Mouse (Mus musculus) kidney, adult 9 months (tissue): ENCODE measurements around the gene Ppp1r26.
A peak's percentile ranks its signal among the peaks of the same experiment; 100 is the strongest.

Experiments
- DNase-seq: peaks from one replicate; pipeline ENCODE4 v3.0.0; 2022

Gene Ppp1r26

DNA sequence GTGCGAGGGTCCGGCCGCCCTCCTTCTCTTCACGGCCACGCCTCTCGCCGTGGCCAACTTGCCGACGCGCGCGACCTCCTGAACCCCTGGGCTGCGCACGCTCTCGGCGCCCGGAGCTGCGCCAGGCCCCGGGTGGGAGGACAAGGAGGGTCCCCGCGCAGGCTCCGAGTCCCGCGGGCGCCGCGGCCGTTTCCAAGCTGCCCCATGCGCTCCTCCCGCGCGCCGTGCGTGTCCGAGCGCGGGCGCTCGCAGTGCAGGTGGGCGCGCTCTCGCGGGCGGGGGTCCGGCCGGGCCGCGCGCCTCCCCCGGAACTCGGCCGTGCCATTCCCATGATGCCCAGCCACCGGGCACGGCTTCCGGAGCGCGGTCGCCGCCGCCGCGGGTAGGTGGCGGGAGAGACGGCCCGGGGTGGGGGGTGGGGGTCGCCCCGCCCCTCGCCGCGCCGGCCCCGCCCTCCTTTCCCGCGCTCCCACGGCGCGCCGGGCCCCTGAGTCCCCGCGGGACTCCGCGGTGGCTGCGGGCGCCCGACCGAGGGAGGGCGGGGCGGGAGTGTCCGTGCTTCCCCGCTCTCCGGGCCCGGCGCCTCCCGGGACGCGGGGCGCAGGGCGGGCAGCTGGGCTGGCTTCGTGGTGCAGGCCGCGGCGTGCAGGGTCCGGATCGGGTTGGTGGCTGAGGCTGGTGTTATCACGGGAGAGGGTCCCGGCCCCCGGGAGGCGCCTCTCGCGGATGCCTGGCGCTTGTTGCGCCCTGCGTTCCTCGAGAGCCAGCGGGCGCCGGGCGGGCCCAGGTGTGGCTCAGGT, at the start of gene Ppp1r26:
Gene Ppp1r26, plus strand, starts transcription at position 286 of the 800 bp plus-strand sequence.
- DNase-seq = peak; percentile 34

DNA sequence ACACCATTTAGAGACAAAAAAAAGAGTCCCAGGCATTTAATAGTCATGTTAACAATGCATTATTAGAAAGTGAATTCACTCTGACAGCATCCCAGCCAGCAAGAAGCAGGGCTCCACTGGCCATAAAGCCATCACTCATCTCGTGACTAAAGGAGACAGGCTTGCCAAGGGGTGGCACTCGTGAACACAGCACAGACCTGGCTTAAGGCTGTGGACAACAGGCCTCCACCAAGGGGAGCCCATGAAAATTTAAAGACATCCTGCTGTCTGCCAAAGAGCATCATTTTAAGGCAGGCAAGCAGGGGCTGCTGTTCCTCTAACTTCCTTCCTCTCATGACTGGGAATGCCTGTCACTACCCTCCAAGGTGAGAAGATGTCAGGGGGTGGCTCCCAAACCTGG, 49.7 kb upstream of the Ppp1r26 start:
- DNase-seq = no peak

DNA sequence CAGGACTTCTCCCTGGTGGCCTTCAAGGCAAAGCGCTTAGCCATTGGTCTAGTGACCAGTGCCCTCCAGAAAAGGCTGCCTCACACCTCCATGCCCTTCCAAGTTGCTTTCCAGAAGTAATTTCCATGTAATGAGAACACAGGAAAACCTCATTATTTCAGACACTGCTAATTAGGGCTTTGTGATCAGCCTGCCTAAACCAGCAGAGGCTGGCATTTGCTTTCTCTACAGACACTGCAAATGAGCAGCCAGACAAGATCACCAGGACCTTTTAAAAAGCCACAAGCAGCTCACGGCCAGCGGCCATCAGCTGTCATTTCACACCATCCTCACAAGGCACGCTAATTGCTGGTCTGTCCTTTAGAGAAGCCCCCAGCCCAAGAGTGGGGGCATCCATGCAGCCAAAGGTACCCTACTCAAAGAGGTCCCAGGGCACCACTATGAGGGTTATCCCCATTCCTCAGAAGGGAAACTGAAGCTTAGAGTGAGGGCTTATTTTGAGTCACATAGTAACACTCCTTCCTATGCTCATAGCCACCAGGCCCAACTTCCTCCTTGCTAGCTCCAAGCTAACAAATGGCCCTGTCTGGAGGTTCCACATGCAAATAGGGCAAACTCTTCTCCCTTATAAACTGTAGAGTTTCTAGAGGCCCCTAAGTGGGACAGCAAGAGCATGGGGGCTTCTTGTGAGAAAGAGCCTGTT, 49.0 kb upstream of the Ppp1r26 start:
- no peak for DNase-seq

DNA sequence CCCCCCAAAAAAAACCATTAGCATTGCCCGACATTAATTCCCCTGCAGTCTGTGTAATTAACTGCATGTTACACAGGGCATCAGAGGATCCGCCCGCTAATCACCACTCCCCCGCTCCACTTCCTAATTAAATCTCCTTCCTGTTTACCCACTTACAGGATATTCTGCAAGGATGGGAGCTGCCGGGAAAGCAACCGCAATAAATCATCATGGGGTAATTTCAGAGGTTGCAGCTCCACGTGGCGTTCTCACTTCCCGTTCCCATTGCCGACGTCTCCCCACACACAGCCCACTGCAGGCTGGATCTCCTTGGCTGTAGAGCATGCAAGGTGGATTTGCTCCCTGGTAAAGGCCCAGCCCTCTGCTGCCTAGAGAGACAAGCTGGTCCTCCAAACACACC, 45.0 kb upstream of the Ppp1r26 start:
- peak; percentile 64 for DNase-seq

DNA sequence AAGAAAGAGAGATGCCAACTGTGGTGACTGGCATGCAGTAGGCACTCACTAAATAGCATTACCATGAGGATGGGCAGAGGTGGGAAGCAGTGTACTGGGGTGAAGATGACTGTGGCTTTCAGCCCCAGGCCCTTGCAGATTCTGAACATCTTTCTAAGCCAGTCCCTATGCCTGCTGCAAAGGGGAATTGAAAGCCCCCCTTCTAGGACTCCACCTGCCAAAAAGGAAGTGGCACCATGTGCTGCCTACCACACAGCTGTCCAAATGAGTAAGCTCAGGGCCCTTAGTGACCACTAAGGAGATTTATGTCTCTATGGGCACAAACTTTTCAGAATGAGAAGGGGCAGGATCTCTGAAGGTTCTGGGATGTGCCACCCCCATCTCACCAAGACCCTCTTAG, 44.5 kb upstream of the Ppp1r26 start:
- no peak for DNase-seq

DNA sequence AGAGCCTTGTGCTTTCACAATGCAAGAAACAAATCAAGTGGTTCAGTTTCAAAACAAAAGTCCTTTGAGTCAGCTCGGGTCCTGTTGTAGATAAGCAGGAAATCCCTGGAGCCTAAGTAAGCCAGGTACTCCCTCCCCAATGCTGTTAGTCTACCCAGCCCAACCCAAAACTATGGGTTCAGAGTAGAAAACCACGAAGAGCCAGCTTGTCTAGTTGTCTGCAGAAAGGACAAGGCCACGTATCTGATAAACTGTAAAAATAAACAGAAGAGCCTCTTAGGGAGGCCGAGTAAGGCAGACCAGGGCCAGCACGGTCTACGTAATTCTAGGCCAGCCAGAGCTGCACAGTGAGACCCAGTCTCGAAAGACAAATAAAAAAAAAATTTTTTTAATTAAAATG, 38.8 kb upstream of the Ppp1r26 start:
- DNase-seq = no peak

DNA sequence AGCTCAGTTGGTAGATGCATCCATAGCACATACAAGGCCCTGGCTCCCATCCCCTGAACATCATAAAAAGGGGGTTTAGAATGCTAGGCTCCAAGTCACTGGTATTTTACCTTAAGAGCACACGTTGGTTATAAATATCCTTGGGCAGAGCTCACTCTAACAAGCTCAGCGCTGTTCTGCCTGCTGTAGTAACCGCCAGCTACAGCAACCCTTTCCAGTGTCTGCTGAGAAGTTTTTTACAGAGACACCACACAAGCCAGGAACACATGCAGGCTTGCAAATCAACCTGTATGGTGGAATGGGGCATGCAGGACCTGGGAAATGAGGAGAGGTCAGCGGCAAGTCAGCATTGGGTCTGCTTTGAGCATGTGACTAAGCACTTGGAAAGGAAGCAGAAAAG, 37.5 kb upstream of the Ppp1r26 start:
- no peak for DNase-seq

DNA sequence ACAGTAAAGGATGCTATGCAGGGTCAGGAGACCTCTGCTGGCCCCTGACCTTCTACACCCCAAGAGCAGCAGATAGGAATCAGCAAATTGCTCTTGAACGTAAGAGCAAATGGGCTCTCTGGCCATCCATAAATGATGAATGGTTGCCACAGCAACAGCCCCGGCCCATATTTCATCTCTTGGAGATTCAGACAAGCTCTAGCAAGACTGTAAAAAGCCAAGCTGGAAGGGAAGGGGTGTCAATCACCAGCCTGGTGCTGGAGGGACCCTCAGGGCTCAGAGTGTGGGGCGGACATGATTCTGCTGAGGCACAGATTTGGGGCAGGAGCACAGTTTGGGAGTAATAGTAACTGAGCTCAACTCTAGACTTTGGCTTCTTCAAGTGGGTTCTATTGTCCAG, 37.0 kb upstream of the Ppp1r26 start:
- no peak for DNase-seq

DNA sequence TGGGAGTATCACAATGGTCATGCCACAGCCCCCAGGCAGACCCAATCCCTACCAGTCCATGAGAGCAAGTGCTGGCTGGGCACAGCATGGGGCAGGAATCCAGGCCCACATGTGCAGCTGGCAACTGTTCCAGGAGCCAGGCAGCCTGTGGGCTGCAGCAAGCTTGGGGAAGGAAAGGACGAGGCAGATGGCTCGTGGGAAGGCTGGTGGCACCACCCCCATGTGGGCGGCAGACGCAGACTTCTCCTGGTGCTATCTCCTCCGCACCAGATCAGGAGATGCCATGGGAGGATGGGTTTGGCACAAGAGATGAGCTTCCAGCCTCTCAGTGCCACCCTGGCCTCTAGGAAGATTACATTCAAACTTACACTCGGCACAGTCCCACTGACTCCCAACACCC, 33.7 kb upstream of the Ppp1r26 start:
- DNase-seq = no peak

DNA sequence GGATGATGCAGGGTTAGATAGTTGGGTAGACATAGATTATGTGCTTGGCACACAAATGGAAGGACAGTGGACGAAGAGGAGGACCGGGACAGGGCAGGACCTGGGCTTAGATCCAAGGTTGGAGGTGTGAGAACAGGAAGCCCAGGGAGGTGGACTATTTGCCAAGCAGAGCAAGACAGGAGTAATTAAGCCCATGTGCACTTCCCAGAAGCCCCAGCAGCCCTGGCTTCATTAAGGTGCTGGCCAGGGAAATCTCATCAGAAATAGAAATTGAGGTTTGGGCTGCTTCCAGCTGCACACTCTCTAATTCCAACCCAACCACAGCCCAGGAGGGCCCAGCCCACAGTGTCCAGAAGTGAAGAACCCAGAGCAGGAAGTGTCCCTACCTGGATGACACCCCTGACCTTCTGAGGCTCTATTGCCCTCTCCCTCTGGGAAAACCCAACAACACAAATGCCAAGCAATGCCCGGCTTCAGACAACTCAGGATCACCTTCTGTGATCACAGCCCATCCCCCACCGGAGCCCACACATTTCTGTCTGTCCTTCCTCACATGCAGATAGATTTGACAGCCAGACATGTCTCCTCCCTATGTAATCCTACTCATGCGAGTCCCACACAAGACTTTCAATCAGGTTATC, 32.4 kb upstream of the Ppp1r26 start:
- DNase-seq = no peak

DNA sequence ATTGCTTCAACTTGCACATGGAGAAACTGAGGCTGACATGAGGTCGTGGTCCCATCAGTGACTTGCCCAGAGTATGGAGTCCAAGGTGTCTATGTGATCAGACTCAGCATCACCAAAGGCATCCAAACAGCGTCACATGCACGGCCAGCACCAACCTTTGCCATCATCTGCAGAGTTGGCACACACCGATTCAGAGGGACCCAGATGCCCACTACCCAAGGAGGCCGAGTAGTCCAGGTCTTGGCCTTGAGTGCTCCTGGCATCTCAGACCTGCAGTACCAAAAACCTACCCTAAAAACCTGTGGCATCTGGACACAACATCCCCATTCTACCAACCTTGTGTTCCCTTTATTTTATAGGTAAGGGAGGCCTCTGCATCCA, 31.9 kb upstream of the Ppp1r26 start:
- DNase-seq = no peak

DNA sequence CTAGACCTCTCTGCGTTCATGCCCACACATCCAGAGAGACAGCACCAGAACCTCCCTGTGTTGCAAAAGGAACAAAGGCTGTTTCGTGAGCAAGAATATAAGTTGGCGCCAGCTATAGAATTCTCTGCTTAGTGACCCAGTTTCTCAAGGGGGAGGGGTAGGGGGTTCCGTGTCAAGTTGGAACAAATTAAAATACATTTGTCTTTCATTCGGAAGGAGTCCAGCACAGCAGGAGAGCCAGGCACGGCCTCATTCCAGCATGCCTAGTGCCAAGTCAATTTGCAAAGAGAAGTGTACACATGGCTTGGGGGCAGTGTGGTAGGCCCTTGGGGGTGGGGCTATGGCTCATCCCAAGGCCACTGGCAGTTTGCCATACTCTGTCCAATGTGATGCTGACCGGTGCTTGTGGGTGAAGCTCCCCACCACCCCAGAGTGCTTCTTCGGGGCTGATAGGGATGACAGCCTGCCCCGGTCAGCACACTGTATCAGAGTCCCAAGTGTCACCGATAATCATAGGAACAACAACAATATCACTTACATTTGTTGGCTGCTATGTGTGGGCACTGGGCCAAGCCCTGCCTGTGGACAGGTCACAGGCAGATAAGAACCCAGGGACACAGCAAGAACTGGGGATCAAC, 31.1 kb upstream of the Ppp1r26 start:
- DNase-seq = no peak

DNA sequence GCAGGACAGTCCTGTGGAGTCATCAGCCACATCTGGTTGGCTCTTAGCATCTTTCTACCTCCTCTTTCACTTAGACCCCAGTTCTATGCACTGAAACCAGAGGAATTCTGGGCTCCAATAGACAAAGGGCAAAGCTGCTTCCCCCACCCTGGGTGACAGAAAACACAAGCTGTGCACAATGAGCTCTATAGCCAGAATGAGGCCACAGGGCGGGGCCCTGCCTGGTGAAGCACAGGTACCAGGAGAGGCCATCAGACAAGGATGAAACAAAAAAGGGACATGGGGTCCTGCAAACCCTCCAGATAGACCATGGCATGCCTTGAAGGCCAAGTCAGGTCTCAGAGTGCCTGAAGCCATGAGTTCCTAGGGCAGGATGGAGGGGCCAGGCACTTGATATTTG, 30.1 kb upstream of the Ppp1r26 start:
- DNase-seq = no peak

DNA sequence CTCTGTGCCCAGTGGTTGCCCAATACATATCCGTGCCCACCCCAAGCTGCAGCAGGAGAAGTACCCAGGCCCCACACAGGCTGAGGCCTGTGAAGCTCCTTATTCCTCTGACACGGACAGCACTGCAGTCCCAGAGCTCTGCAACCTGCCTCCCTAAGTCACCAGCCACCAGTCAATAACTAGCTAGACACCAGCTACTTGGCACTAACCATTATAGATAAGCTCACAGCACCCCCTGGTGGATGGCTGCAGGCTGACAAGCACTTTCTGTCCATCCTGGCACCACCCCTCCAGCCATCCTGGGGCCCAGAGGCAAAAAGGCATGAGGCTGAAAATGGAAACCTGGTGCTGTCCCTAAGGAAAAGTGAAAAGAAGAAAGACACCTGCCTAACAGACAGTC, 28.6 kb upstream of the Ppp1r26 start:
- DNase-seq = peak; percentile 89

DNA sequence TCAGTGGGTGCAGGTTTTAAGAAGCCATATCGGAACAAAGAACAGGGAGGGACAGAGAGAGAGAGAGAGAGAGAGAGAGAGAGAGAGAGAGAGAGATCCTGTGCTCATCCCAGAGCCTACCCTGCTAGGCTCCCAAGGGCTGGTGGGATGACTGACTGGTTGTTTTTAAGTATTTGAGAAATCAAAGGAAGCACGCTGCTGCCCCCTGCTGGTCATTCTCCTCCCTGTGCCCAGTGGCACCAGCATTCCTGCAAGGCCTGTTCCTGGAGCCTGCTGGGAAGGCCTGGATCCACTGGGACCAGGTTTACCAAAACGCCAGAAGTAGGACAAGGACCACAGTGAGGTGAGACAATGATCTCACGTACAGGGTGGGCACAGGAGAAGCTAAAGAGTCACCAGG, 26.7 kb upstream of the Ppp1r26 start:
- DNase-seq = peak; percentile 91

DNA sequence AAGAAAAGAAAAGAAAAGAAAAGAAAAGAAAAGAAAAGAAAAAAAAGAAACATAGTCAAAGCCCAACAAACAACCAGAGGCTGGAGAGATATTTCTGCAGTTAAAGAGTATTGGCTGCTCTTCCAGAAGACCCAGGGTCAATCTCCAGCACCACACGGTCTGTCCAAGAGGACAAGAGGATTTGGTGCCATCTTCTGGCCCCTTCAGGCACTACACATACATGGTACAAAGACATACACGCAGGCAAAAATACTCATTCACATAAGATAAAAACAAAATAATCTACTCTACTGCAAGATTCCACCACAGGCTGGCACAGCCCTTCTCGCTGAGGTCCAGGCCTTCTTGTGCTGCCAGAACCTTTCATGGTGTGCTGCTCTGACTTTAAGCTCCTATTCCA, 23.4 kb upstream of the Ppp1r26 start:
- peak; percentile 64 for DNase-seq

DNA sequence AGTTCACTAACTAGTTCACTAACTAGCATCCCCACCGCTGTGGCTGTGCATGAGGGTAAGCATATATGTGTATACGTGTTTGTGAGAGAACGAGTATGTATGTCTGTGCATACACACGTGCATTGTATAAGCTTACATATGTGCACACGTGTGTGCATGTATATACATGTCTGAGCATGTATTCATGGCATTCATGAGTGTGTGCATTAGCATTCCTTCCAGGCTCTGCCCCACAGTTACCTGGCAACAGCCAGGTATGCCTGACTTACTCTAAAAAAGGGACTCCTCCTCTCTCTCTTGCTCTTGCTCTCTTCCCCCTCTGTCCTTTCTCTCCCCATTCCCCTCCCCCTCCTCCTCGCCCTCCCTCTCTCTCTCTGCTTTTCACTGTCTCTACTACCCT, 19.4 kb upstream of the Ppp1r26 start:
- DNase-seq = no peak

DNA sequence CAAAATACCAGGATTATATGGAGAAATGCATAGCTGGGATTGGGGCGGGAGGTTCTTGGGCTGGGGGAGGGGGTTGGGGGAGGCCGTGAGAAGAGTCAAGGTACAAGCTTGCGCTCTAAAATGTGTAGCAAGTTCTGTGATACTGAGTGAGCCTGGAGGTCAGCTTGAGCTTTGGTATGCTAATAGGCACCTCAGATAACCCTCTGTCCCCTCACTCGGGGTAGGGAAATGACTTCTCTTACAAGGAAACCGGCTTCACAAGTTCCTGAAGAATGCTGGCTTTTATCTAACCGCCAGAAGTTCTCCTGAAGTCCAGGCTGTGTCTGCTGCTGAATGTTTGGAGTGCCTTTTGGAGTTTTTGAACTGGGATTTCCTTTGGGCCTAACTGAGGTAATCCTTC, 15.8 kb upstream of the Ppp1r26 start:
- DNase-seq = no peak

DNA sequence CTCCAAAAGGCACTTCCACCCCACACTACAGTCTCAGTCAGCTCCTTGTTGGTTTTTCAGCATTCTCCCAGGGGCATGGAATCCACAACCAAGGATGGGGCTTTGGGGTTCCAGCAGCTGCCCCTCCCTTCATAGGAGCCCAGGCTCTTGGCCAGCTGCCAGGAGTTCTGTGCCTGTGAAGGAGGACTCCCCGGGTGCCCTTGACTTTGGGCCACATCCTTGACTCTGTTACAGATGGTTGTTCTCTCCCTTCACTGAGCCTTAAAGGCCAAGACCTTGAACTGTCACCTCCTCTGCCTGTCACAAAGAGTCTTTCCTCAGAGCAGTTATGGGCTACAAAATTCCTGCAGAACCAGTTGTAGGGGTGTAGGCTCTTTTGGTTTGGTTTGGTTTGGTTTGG, 13.8 kb upstream of the Ppp1r26 start:
- peak; percentile 24 for DNase-seq

DNA sequence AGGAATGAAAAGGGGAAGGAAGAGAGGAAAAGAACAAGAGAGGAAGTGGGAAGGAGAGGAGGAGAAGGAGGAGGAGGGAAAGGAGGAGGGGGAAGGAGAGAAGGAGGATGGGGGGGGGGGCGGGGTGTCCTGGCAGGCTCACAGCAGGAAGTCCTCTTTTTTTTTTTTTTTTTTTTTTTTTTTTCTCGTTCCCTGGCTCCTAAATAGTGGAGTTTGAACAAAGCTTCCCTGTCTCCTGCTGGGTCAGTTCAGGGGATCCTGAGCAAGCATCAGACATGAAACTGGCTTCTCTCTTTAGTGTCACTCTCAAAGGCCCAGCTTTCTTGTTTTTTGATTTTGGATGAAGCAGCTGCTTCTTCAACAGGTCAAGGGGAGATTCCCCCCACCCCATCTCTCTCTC, 13.1 kb upstream of the Ppp1r26 start:
- DNase-seq = no peak

DNA sequence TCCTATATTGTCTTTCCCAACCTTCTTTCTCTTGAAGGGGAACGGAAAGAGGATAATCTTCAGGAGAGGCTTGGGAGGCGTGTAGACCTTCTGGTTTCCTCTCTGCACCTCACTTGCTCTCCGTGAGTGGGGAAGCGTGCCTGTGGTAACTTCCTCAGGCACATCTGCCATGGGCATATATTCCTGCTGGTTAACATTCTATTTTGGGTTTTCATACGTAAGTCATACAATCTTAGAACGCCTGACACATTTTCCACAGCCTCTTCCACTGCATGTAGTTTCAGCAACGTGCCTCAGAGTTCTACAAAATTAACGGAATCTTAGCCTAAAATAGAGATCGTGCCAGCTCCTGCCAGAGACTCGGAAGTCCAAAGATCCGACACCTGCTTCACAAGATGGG, 11.2 kb upstream of the Ppp1r26 start:
- DNase-seq = no peak

DNA sequence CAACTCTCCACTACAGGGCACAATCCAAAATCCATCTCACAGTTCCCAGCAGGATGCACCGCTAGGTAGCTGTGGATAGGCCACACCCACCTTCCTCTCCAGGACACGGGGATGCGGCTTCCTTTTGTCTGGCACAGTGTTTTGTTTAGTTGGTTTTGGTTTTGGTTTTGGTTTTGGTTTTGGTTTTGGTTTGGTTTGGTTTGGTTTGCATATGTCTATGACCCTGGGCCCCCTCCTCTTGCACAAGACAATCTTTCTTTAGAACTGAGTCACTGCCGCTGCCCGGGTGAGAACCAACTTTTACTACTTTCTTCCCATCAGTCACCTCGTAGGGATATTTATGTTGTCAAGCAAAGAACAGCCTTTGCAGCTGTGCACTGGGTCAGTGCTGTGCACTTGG, 5.8 kb upstream of the Ppp1r26 start:
- DNase-seq = no peak

DNA sequence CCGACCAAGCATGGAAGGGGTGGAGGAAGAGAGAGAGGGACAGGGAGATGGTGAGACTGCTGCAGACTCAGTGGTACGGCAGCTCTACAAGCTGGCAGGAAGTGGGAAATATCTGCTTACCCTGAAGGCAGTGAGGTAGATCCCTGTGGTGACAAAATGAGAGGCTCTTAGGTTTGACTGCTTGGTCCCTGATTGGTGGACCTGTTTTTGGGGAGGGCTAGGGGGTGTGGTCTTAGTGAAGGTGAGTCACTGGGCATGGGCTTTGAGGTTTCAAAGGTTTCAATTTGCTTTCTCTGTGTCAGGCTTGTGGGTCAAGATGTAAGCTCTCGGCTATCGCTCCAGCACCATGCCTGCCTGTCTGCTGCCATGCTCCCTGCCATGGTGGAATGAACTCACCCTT, 1.5 kb upstream of the Ppp1r26 start:
- DNase-seq = no peak

DNA sequence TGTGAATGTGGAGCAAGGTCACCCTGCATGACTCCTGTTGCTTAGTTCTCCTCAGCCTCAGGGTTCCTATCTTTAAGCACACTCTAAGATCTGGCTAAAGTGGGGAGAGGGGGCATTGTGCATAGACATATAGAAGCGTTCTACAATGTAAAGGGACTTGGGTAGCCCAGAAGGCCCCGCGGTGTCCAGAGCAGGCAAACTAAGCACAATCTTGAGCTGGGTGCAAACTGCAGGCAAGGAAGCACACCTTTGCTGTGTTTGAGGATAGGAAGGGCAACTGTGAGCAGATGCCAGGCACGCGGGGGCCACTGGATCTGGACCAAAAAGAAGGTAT, 452 bp upstream of the Ppp1r26 start:
- DNase-seq = no peak
